Mouse (Mus musculus) urinary bladder, postnatal 25 days (tissue): ENCODE measurements around the gene Morc4.
A peak's percentile ranks its signal among the peaks of the same experiment; 100 is the strongest.

Experiments
- DNase-seq: peaks from one replicate; pipeline ENCODE4 v3.0.0; 2022; ENCODE audit warnings: low spot score

Gene Morc4

GRCm38 (mm10) chrX:139870938-139871791 is at the start of gene Morc4:
Morc4 (minus strand) TSS chrX:139871677.
- peak; percentile 25 for DNase-seq

GRCm38 (mm10) chrX:139920572-139920971 is 49.1 kb upstream of the Morc4 start:
- no peak for DNase-seq

GRCm38 (mm10) chrX:139891387-139891786 is 19.9 kb upstream of the Morc4 start:
- DNase-seq, result no peak

GRCm38 (mm10) chrX:139883221-139883620 is 11.7 kb upstream of the Morc4 start:
- no peak for DNase-seq

- DNase-seq, result no peak
Measured at GRCm38 (mm10) chrX:139877936-139878335, 6.5 kb upstream of the Morc4 start.

- no peak for DNase-seq
Measured at GRCm38 (mm10) chrX:139877105-139877504, 5.6 kb upstream of the Morc4 start.

GRCm38 (mm10) chrX:139870300-139870711 is 1.2 kb downstream of the Morc4 start:
- DNase-seq, result no peak

- no peak for DNase-seq
Measured at GRCm38 (mm10) chrX:139859402-139859801, 12.1 kb downstream of the Morc4 start.

- no peak for DNase-seq
Measured at GRCm38 (mm10) chrX:139854795-139855194, 16.7 kb downstream of the Morc4 start.

GRCm38 (mm10) chrX:139841091-139841490 is 30.4 kb downstream of the Morc4 start:
- no peak for DNase-seq

- no peak for DNase-seq
Measured at GRCm38 (mm10) chrX:139839057-139839456, 32.4 kb downstream of the Morc4 start.

- peak; percentile 14 for DNase-seq
Measured at GRCm38 (mm10) chrX:139832464-139832863, 39.0 kb downstream of the Morc4 start.

GRCm38 (mm10) chrX:139828363-139829092 is 42.9 kb downstream of the Morc4 start:
- no peak for DNase-seq

GRCm38 (mm10) chrX:139826926-139827325 is 44.6 kb downstream of the Morc4 start:
- no peak for DNase-seq

- no peak for DNase-seq
Measured at GRCm38 (mm10) chrX:139825402-139825801, 46.1 kb downstream of the Morc4 start.

- no peak for DNase-seq
Measured at GRCm38 (mm10) chrX:139815201-139815600, 56.3 kb downstream of the Morc4 start.

- DNase-seq, result no peak
Measured at GRCm38 (mm10) chrX:139814018-139814635, 57.4 kb downstream of the Morc4 start.

- no peak for DNase-seq
Measured at GRCm38 (mm10) chrX:139813299-139814002, 58.0 kb downstream of the Morc4 start.

- no peak for DNase-seq
Measured at GRCm38 (mm10) chrX:139812636-139813298, 58.7 kb downstream of the Morc4 start.

- no peak for DNase-seq
Measured at GRCm38 (mm10) chrX:139808501-139808900, 63.0 kb downstream of the Morc4 start.

GRCm38 (mm10) chrX:139808085-139808484 is 63.4 kb downstream of the Morc4 start:
- no peak for DNase-seq

- no peak for DNase-seq
Measured at GRCm38 (mm10) chrX:139807391-139807790, 64.1 kb downstream of the Morc4 start.
